Mouse (Mus musculus) forebrain, embryonic 10.5 days (tissue): ENCODE measurements around the gene Myo1a. TPM values are rescaled to one million over a fixed set of nuclear protein-coding genes. Genes with fewer than 3 reads are reported as not detected.

Experiments used
- DNase-seq: peaks from one replicate; pipeline ENCODE4 v3.0.0-alpha.2; 2017; ENCODE audit warnings: low spot score; ENCODE audit errors: extremely low spot score
- H3K27ac ChIP-seq: fragments of 300-500 bp; sonication (generic); 2 replicates; pipeline ENCODE4 v1.5.1; 2016; ENCODE audit warnings: mild to moderate bottlenecking
- H3K27me3 ChIP-seq: fragments of 300-500 bp; sonication (generic); 2 replicates; pipeline ENCODE4 v1.6.1; 2016; ENCODE audit warnings: mild to moderate bottlenecking; ENCODE audit not compliant: poor library complexity, severe bottlenecking
- H3K36me3 ChIP-seq: fragments of 300-500 bp; sonication (generic); replicated peaks from 2 replicates; pipeline ENCODE4 v1.6.1; 2016; ENCODE audit warnings: mild to moderate bottlenecking, moderate library complexity
- H3K4me1 ChIP-seq: fragments of 300-500 bp; sonication (generic); 2 replicates; pipeline ENCODE4 v1.6.1; 2016
- H3K4me3 ChIP-seq: fragments of 300-500 bp; sonication (generic); 2 replicates; pipeline ENCODE4 v1.5.1; 2016; ENCODE audit warnings: mild to moderate bottlenecking, moderate library complexity
- H3K9me3 ChIP-seq: fragments of 300-500 bp; sonication (generic); 2 replicates; pipeline ENCODE4 v1.6.1; 2016; ENCODE audit warnings: mild to moderate bottlenecking, moderate library complexity
- WGBS: fragments of 180-500 bp; shearing (Covaris S2); methylation state at CpG from one replicate; pipeline ENCODE4 v1.1.7; 2016; 5-methylcytosine and 5-hydroxymethylcytosine counted together
- polyA plus RNA-seq: library from polyadenylated mRNA; unstranded; fragments of >200 nt; fragmentation: Nextera tagmentation; extraction: Ambion mirVana; gene quantifications from 2 replicates; pipeline ENCODE4 v1.2.1, GENCODE M21; 2016

Gene Myo1a
- polyA plus RNA-seq, 1 experiment from 2014 or later = 0.40 TPM

GRCm38 (mm10) chr10:127710331-127710730 is 5.4 kb downstream of the Myo1a start:
- Histone ChIP-seq H3K4me1 (peaks cover 8% of the 10 kb centered on the region), H3K27ac (no peak overlapping the region), H3K9me3 (no peaks in the 10 kb centered on the region), H3K4me3 (no peak overlapping the region), H3K36me3 (no peaks in the 10 kb centered on the region), H3K27me3 (no peaks in the 10 kb centered on the region)
- DNase-seq = no peak
- WGBS = 84% methylated on average over 13 of the region's 13 CpGs

- DNase-seq = no peak
- H3K4me3 ChIP-seq = no peak overlapping the region
- peaks cover 14% of the 10 kb centered on the region for H3K4me1 ChIP-seq
- no peak overlapping the region for H3K27ac ChIP-seq
- no peaks in the 10 kb centered on the region for H3K9me3 ChIP-seq
- 67% methylated on average over 6 of the region's 6 CpGs for WGBS
- H3K27me3 ChIP-seq = peaks cover 5% of the 10 kb centered on the region; the same call in 1 of the 2 replicates
- H3K36me3 ChIP-seq = peaks cover 5% of the 10 kb centered on the region
Observed at GRCm38 (mm10) chr10:127712736-127713135, 7.8 kb downstream of the Myo1a start.

- Histone ChIP-seq H3K27ac (peak overlapping the region; percentile 53), H3K27me3 (peaks cover 88% of the 10 kb centered on the region), H3K36me3 (no peaks in the 10 kb centered on the region), H3K4me3 (peak overlapping the region; percentile 33), H3K4me1 (peaks cover 49% of the 10 kb centered on the region), H3K9me3 (no peaks in the 10 kb centered on the region)
- no peak for DNase-seq
- WGBS = 13% methylated on average over 20 of the region's 20 CpGs
Observed at GRCm38 (mm10) chr10:127721671-127722418, 16.9 kb downstream of the Myo1a start.

- H3K4me3 ChIP-seq = no peak within 1 kb of the TSS
- no peak for DNase-seq
- peaks cover 31% of the 10 kb centered on the region for H3K4me1 ChIP-seq
- H3K27ac ChIP-seq = no peak within 1 kb of the TSS
- H3K36me3 ChIP-seq = no peaks in the 10 kb centered on the region
- peaks cover 97% of the 10 kb centered on the region for H3K27me3 ChIP-seq
- no peaks in the 10 kb centered on the region for H3K9me3 ChIP-seq
- 79% methylated on average over 3 of the region's 3 CpGs for WGBS
Observed at GRCm38 (mm10) chr10:127724178-127724577, 19.2 kb downstream of the Myo1a start, which contains the start of gene Tac2. Tac2 (plus strand) TSS chr10:127724478.

- Histone ChIP-seq H3K4me3 (no peak overlapping the region), H3K9me3 (no peaks in the 10 kb centered on the region), H3K4me1 (peaks cover 36% of the 10 kb centered on the region), H3K36me3 (no peaks in the 10 kb centered on the region), H3K27me3 (peaks cover 97% of the 10 kb centered on the region), H3K27ac (no peak overlapping the region)
- no peak for DNase-seq
- 82% methylated on average over 4 of the region's 4 CpGs for WGBS
Observed at GRCm38 (mm10) chr10:127725136-127725535, 20.2 kb downstream of the Myo1a start.

- no peaks in the 10 kb centered on the region for H3K36me3 ChIP-seq
- no peak overlapping the region for H3K27ac ChIP-seq
- peaks cover 20% of the 10 kb centered on the region for H3K4me1 ChIP-seq
- no peaks in the 10 kb centered on the region for H3K9me3 ChIP-seq
- H3K27me3 ChIP-seq = peaks cover 97% of the 10 kb centered on the region
- no peak overlapping the region for H3K4me3 ChIP-seq
- WGBS = 84% methylated on average over 8 of the region's 8 CpGs
- DNase-seq = no peak
Observed at GRCm38 (mm10) chr10:127728437-127728836, 23.5 kb downstream of the Myo1a start.

- DNase-seq = no peak
- no peak overlapping the region for H3K27ac ChIP-seq
- H3K27me3 ChIP-seq = peaks cover 93% of the 10 kb centered on the region
- peaks cover 24% of the 10 kb centered on the region for H3K4me1 ChIP-seq
- H3K9me3 ChIP-seq = peaks cover 5% of the 10 kb centered on the region; the same call in 1 of the 2 replicates
- 65% methylated on average over 11 of the region's 11 CpGs for WGBS
- H3K36me3 ChIP-seq = no peaks in the 10 kb centered on the region
- no peak overlapping the region for H3K4me3 ChIP-seq
Observed at GRCm38 (mm10) chr10:127730285-127730932, 25.4 kb downstream of the Myo1a start.

- DNase-seq = no peak
- peaks cover 5% of the 10 kb centered on the region; the same call in 1 of the 2 replicates for H3K9me3 ChIP-seq
Observed at GRCm38 (mm10) chr10:127730933-127731310, 26.0 kb downstream of the Myo1a start.

GRCm38 (mm10) chr10:127731397-127731796 is 26.4 kb downstream of the Myo1a start:
- WGBS = 48% methylated on average over 5 of the region's 5 CpGs
- peaks cover 24% of the 10 kb centered on the region for H3K4me1 ChIP-seq
- H3K36me3 ChIP-seq = no peaks in the 10 kb centered on the region
- H3K27ac ChIP-seq = no peak overlapping the region
- H3K27me3 ChIP-seq = peaks cover 87% of the 10 kb centered on the region
- no peak overlapping the region for H3K4me3 ChIP-seq
- DNase-seq = no peak
- H3K9me3 ChIP-seq = peaks cover 5% of the 10 kb centered on the region; the same call in 1 of the 2 replicates

More at GRCm38 (mm10) chr10:127730933-127731310, 26.0 kb downstream of the Myo1a start:
- H3K4me1 ChIP-seq = peaks cover 24% of the 10 kb centered on the region
- no peaks in the 10 kb centered on the region for H3K36me3 ChIP-seq
- peaks cover 89% of the 10 kb centered on the region for H3K27me3 ChIP-seq
- WGBS = 23% methylated on average over 9 of the region's 9 CpGs
- no peak overlapping the region for H3K4me3 ChIP-seq
- no peak overlapping the region for H3K27ac ChIP-seq

GRCm38 (mm10) chr10:127734434-127734833 is 29.5 kb downstream of the Myo1a start:
- peaks cover 59% of the 10 kb centered on the region for H3K27me3 ChIP-seq

GRCm38 (mm10) chr10:127736266-127736665 is 31.3 kb downstream of the Myo1a start:
- Histone ChIP-seq H3K27ac (no peak overlapping the region), H3K36me3 (peaks cover 4% of the 10 kb centered on the region), H3K9me3 (peaks cover 5% of the 10 kb centered on the region; the same call in 1 of the 2 replicates), H3K27me3 (peaks cover 41% of the 10 kb centered on the region), H3K4me3 (no peak overlapping the region), H3K4me1 (peaks cover 25% of the 10 kb centered on the region)
- no peak for DNase-seq
- WGBS = 79% methylated on average over 2 of the region's 2 CpGs

More at GRCm38 (mm10) chr10:127734434-127734833, 29.5 kb downstream of the Myo1a start:
- H3K4me3 ChIP-seq = no peak overlapping the region
- 58% methylated on average over 5 of the region's 5 CpGs for WGBS
- no peaks in the 10 kb centered on the region for H3K36me3 ChIP-seq
- H3K27ac ChIP-seq = no peak overlapping the region
- peaks cover 5% of the 10 kb centered on the region; the same call in 1 of the 2 replicates for H3K9me3 ChIP-seq
- H3K4me1 ChIP-seq = peaks cover 29% of the 10 kb centered on the region
- no peak for DNase-seq

- no peak overlapping the region for H3K27ac ChIP-seq
- DNase-seq = no peak
- peaks cover 5% of the 10 kb centered on the region; the same call in 1 of the 2 replicates for H3K9me3 ChIP-seq
- H3K4me1 ChIP-seq = peaks cover 22% of the 10 kb centered on the region
- no peak overlapping the region for H3K4me3 ChIP-seq
- WGBS = 78% methylated on average over 4 of the region's 4 CpGs
- peaks cover 10% of the 10 kb centered on the region for H3K36me3 ChIP-seq
- H3K27me3 ChIP-seq = peaks cover 35% of the 10 kb centered on the region
Observed at GRCm38 (mm10) chr10:127736916-127737315, 31.9 kb downstream of the Myo1a start.

GRCm38 (mm10) chr10:127737552-127737951 is 32.6 kb downstream of the Myo1a start:
- Histone ChIP-seq H3K4me1 (peaks cover 22% of the 10 kb centered on the region), H3K36me3 (peaks cover 17% of the 10 kb centered on the region), H3K27me3 (peaks cover 28% of the 10 kb centered on the region), H3K9me3 (peaks cover 5% of the 10 kb centered on the region; the same call in 1 of the 2 replicates), H3K27ac (no peak overlapping the region), H3K4me3 (no peak overlapping the region)
- WGBS = 25% methylated on average over 2 of the region's 2 CpGs
- DNase-seq = no peak
